Mouse (Mus musculus) common myeloid progenitor, adult 5-6 weeks (primary cell): ENCODE data around the gene Ott. TPM values are rescaled to one million over a fixed set of nuclear protein-coding genes. Genes with fewer than 3 reads are reported as not detected.
"Not testable (repeated sequence)": the region's sequence is repeated elsewhere in the genome, so short reads cannot be mapped to it uniquely, and the experiment has no call there.

Experiments
- ATAC-seq: replicated peaks from 2 replicates; pipeline ENCODE4 v1.8.0; 2016; ENCODE audit warnings: low read depth, mild to moderate bottlenecking, moderate TSS enrichment, inconsistent platforms; ENCODE audit not compliant: poor library complexity, severe bottlenecking
- total RNA-seq: library from RNA; stranded (forward); fragments of 200-1000, 187-1606 nt; gene quantifications from 2 replicates; pipeline ENCODE4 v1.2.3, GENCODE M21; 2017

The Ott gene
- total RNA-seq: not detected in 2 replicates

DNA sequence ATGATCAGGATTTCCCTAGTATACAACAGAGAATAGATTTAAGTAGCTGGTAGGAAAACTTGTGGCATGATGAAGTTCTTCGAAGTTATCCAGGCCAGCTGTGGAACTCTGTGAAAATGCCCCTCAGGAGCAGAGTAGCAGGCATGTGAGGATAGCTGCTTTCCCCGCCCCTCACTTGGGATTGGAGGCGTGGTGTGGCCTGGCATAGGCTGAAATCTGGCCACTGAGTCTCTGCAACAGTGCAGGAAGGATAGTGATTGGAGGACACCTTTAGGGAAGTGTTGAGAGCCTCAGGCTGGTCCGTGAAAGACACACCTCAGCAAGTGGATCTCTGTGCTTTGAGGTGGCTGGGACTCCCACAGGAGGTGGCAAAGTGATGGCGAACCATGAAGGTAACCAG lies at the start of gene Ott:
Gene Ott, plus strand, starts transcription at position 301 of the 400 bp plus-strand sequence.
- not testable (repeated sequence) for ATAC-seq

Other genes with a start within 250 kb of the Ott start
- not detected in 2 replicates for gene Luzp4, start 216.6 kb upstream of the Ott start, total RNA-seq
- gene Gm15093, start 198.1 kb downstream of the Ott start, total RNA-seq: not detected in 2 replicates